Mouse (Mus musculus) E14TG2a.4 (cell line): ENCODE results near the gene Osbpl8.

Experiments used
- CTCF ChIP-seq: conservative IDR thresholded peaks from 2 replicates; pipeline ENCODE4 v1.5.1; 2014; ENCODE audit warnings: low read length
- NANOG ChIP-seq: IDR thresholded peaks from 2 replicates; pipeline ENCODE4 v1.6.1; 2014; ENCODE audit warnings: borderline replicate concordance, low read length, mixed read lengths
- POU5F1 ChIP-seq: IDR thresholded peaks from 2 replicates; pipeline ENCODE4 v1.6.1; 2014; ENCODE audit warnings: low read length, borderline replicate concordance

DNA sequence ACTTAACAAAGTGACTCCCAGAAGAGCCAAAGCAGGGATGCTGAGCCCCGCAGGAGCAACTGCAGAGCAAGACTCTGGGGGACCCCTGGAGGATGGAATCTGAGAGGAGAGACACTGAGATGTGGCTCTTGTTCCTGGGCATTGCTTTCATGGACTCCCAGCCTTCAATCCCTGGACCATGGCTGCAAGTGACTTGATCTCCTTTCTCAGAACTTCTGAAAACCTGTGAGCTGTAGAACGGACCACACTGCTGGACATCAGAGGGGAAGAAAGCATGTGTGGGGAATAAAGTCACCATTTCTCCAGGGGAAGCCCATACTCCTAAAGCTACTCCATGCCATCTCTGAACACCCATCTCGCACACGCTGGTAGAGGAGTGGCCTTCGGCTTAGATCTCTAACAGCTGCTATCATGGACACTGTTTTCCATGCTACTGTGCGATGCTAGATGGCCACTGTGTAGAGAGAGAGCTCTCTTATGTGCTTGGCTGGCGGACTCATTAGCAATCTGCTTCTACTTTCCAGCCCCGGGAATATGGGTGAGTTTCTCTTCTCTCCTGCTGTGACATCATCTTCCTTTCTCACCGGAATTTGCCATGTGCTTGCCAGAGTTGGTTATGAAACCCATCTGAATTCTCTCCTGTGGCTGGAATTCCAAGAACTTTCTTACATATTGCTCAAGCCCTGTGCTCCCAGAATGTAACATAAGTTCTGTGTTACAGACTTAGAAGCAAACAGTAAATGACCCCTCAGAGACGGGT is 150.3 kb downstream of the Osbpl8 start:
- TF ChIP-seq CTCF (no peak), POU5F1 (no peak), NANOG (no peak)
